Mouse (Mus musculus): ENCODE results near the gene Jade2. TPM values are rescaled to one million over a fixed set of nuclear protein-coding genes. Genes with fewer than 3 reads are reported as not detected.
A peak's percentile ranks its signal among the peaks of the same experiment; 100 is the strongest.

Gene Jade2
- 0.82 and 1.5 TPM in 2 replicates for polyA plus RNA-seq (2015; fragmentation: Nextera tagmentation; extraction: Ambion mirVana)

- no peaks in the 10 kb centered on the region for H3K36me3 ChIP-seq
- peaks cover 25% of the 10 kb centered on the region for H3K4me1 ChIP-seq (replicated peaks)
- peak within 1 kb of the TSS; percentile 77 for H3K4me3 ChIP-seq
- peak within 1 kb of the TSS; percentile 67 for H3K9ac ChIP-seq
- ATAC-seq (replicated peaks; ENCODE audit: insufficient number of reproducible peaks, insufficient read depth, low FRiP score, low read depth) = no peak
- no peaks in the 10 kb centered on the region for H3K9me3 ChIP-seq (replicated peaks)
- peak within 1 kb of the TSS; percentile 83 for H3K27ac ChIP-seq
- under 1% methylated on average over 43 of the region's 47 CpGs for WGBS
- no peaks in the 10 kb centered on the region for H3K27me3 ChIP-seq
- peak within 1 kb of the TSS; percentile 99 for H3K4me2 ChIP-seq
Observed at GRCm38 (mm10) chr11:51857081-51857671, at the start of gene Jade2. Gene Jade2, minus strand, starts transcription at chr11:51857653.

DNA sequence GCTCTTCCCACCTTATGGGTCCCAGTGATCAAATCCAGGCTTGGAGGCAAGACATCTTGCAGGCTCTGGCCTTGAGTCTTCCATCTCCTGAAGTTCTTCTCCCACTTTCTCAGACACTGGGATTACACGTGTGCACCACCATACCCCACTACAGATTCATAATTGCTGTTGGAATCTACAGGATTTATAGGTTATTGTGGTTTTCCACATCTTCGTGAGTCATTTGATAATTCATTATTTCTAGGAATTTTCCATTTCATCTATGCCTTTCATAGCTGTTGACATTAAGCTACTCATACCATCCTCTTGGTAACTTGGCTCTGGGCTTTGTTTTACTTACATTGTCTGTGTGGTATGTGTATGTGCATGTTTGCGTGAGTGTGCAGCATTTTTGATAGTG is 46.8 kb upstream of the Jade2 start:
- Histone ChIP-seq H3K4me3 (no peak overlapping the region), H3K36me3 (no peaks in the 10 kb centered on the region), H3K4me1 (replicated peaks) (no peaks in the 10 kb centered on the region), H3K9ac (no peak overlapping the region), H3K27ac (no peak overlapping the region), H3K4me2 (no peak overlapping the region), H3K9me3 (replicated peaks) (no peaks in the 10 kb centered on the region), H3K27me3 (no peaks in the 10 kb centered on the region)
- ATAC-seq (replicated peaks; ENCODE audit: insufficient number of reproducible peaks, insufficient read depth, low FRiP score, low read depth) = no peak
- WGBS = 86% methylated on average over 3 of the region's 3 CpGs

- H3K4me2 ChIP-seq = no peak overlapping the region
Observed at GRCm38 (mm10) chr11:51899691-51900090, 42.2 kb upstream of the Jade2 start.

GRCm38 (mm10) chr11:51898326-51899080 is 41.0 kb upstream of the Jade2 start:
- no peak overlapping the region for H3K9ac ChIP-seq
- H3K9me3 ChIP-seq (replicated peaks) = no peaks in the 10 kb centered on the region
- peaks cover 3% of the 10 kb centered on the region; the same call in 1 of the 2 replicates for H3K4me1 ChIP-seq (replicated peaks)
- ATAC-seq (replicated peaks; ENCODE audit: insufficient number of reproducible peaks, insufficient read depth, low FRiP score, low read depth) = no peak
- H3K36me3 ChIP-seq = no peaks in the 10 kb centered on the region
- H3K4me3 ChIP-seq = no peak overlapping the region
- H3K27me3 ChIP-seq = peaks cover 9% of the 10 kb centered on the region; the same call in 1 of the 2 replicates
- WGBS = 46% methylated on average over 21 of the region's 21 CpGs
- no peak overlapping the region for H3K27ac ChIP-seq
- H3K4me2 ChIP-seq = no peak overlapping the region

More at GRCm38 (mm10) chr11:51899691-51900090, 42.2 kb upstream of the Jade2 start:
- peaks cover 3% of the 10 kb centered on the region; the same call in 1 of the 2 replicates for H3K4me1 ChIP-seq (replicated peaks)
- no peak overlapping the region for H3K27ac ChIP-seq
- 81% methylated on average over 10 of the region's 10 CpGs for WGBS
- H3K9me3 ChIP-seq (replicated peaks) = no peaks in the 10 kb centered on the region
- H3K27me3 ChIP-seq = peaks cover 9% of the 10 kb centered on the region; the same call in 1 of the 2 replicates
- no peak overlapping the region for H3K4me3 ChIP-seq
- no peak overlapping the region for H3K9ac ChIP-seq
- ATAC-seq (replicated peaks; ENCODE audit: insufficient number of reproducible peaks, insufficient read depth, low FRiP score, low read depth) = no peak
- no peaks in the 10 kb centered on the region for H3K36me3 ChIP-seq

DNA sequence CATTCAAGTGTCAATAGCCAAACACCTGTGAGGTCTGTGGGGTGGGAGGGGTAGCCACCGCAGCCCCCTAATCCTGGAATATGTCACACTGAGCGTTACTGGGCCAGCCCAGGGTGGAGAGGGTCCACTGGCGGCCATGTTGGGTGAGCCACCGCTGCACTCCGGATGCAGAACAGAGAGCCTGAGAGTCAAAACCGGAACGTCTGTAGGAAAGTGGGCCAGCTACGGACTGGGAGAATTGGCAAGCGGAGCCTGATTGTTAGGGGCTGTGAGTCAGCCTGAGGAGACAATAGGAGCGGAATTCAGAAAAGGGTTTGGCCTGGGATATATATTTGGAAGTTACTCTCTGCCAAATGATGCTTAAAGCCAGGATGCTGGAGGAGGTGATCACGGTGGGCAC is 39.9 kb upstream of the Jade2 start:
- Histone ChIP-seq H3K4me1 (replicated peaks) (peaks cover 3% of the 10 kb centered on the region; the same call in 1 of the 2 replicates), H3K27me3 (peaks cover 9% of the 10 kb centered on the region; the same call in 1 of the 2 replicates), H3K9me3 (replicated peaks) (no peaks in the 10 kb centered on the region), H3K4me2 (no peak overlapping the region), H3K4me3 (no peak overlapping the region), H3K9ac (no peak overlapping the region), H3K27ac (0 out of 2 replicates have a peak overlapping the region, but pooled peaks have one; percentile 34), H3K36me3 (no peaks in the 10 kb centered on the region)
- WGBS = 77% methylated on average over 11 of the region's 11 CpGs
- ATAC-seq (replicated peaks; ENCODE audit: insufficient number of reproducible peaks, insufficient read depth, low FRiP score, low read depth) = 0 out of 2 replicates have a peak, but pooled peaks have one; percentile 24

- H3K36me3 ChIP-seq = no peaks in the 10 kb centered on the region
- no peak overlapping the region for H3K9ac ChIP-seq
- peaks cover 9% of the 10 kb centered on the region; the same call in 1 of the 2 replicates for H3K27me3 ChIP-seq
- H3K4me2 ChIP-seq = no peak overlapping the region
- H3K4me3 ChIP-seq = no peak overlapping the region
- no peak overlapping the region for H3K27ac ChIP-seq
- peaks cover 3% of the 10 kb centered on the region; the same call in 1 of the 2 replicates for H3K4me1 ChIP-seq (replicated peaks)
- no peak for ATAC-seq (replicated peaks; ENCODE audit: insufficient number of reproducible peaks, insufficient read depth, low FRiP score, low read depth)
- 41% methylated on average over 4 of the region's 4 CpGs for WGBS
- no peaks in the 10 kb centered on the region for H3K9me3 ChIP-seq (replicated peaks)
Observed at GRCm38 (mm10) chr11:51896012-51896411, 38.6 kb upstream of the Jade2 start.

DNA sequence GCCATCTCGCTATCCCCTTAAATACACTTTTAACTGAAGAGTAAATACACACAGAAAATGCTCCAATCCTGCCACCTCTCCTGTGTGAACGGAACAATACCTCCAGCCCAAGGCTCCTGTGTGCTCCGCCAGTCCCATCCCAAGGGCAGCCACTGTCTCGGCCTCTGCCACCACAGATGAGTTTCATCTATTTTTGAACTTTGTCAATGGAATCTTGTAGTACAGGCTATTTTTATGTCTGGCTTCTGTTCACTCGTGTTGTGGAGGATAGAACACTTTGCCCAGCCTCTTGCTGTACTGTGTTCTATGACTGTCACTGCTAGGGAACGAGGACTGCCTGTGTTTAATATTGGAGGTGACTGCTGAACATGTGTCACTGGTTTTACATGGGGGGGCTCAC is 28.2 kb upstream of the Jade2 start:
- Histone ChIP-seq H3K36me3 (no peaks in the 10 kb centered on the region), H3K27ac (peak overlapping the region; percentile 28), H3K9me3 (replicated peaks) (no peaks in the 10 kb centered on the region), H3K27me3 (no peaks in the 10 kb centered on the region), H3K4me3 (no peak overlapping the region), H3K4me2 (no peak overlapping the region), H3K9ac (no peak overlapping the region), H3K4me1 (replicated peaks) (peaks cover 18% of the 10 kb centered on the region)
- WGBS = 53% methylated on average over 6 of the region's 6 CpGs
- ATAC-seq (replicated peaks; ENCODE audit: insufficient number of reproducible peaks, insufficient read depth, low FRiP score, low read depth) = no peak

- Histone ChIP-seq H3K27me3 (no peaks in the 10 kb centered on the region), H3K9me3 (replicated peaks) (no peaks in the 10 kb centered on the region), H3K9ac (no peak overlapping the region), H3K4me1 (replicated peaks) (peaks cover 18% of the 10 kb centered on the region), H3K4me3 (no peak overlapping the region), H3K27ac (peak overlapping the region; percentile 58), H3K36me3 (no peaks in the 10 kb centered on the region), H3K4me2 (no peak overlapping the region)
- WGBS = 46% methylated on average over 1 of the region's 1 CpGs
- no peak for ATAC-seq (replicated peaks; ENCODE audit: insufficient number of reproducible peaks, insufficient read depth, low FRiP score, low read depth)
Observed at GRCm38 (mm10) chr11:51884092-51884491, 26.6 kb upstream of the Jade2 start.

- Histone ChIP-seq H3K9me3 (replicated peaks) (no peaks in the 10 kb centered on the region), H3K4me3 (no peak overlapping the region), H3K27ac (peak overlapping the region; percentile 58), H3K4me2 (no peak overlapping the region), H3K36me3 (no peaks in the 10 kb centered on the region), H3K9ac (no peak overlapping the region), H3K27me3 (no peaks in the 10 kb centered on the region), H3K4me1 (replicated peaks) (peaks cover 18% of the 10 kb centered on the region)
- peak; percentile 66 for ATAC-seq (replicated peaks; ENCODE audit: insufficient number of reproducible peaks, insufficient read depth, low FRiP score, low read depth)
- whole genome bisulfite sequencing = 15% methylated on average over 5 of the region's 5 CpGs
Observed at GRCm38 (mm10) chr11:51883670-51884069, 26.2 kb upstream of the Jade2 start.

- no peaks in the 10 kb centered on the region for H3K36me3 ChIP-seq
- no peaks in the 10 kb centered on the region for H3K27me3 ChIP-seq
- no peak overlapping the region for H3K9ac ChIP-seq
- H3K27ac ChIP-seq = no peak overlapping the region
- no peaks in the 10 kb centered on the region for H3K9me3 ChIP-seq (replicated peaks)
- no peak overlapping the region for H3K4me3 ChIP-seq
- H3K4me2 ChIP-seq = no peak overlapping the region
- 79% methylated on average over 7 of the region's 7 CpGs for WGBS
- H3K4me1 ChIP-seq (replicated peaks) = peaks cover 18% of the 10 kb centered on the region
- ATAC-seq (replicated peaks; ENCODE audit: insufficient number of reproducible peaks, insufficient read depth, low FRiP score, low read depth) = no peak
Observed at GRCm38 (mm10) chr11:51881776-51882175, 24.3 kb upstream of the Jade2 start.

DNA sequence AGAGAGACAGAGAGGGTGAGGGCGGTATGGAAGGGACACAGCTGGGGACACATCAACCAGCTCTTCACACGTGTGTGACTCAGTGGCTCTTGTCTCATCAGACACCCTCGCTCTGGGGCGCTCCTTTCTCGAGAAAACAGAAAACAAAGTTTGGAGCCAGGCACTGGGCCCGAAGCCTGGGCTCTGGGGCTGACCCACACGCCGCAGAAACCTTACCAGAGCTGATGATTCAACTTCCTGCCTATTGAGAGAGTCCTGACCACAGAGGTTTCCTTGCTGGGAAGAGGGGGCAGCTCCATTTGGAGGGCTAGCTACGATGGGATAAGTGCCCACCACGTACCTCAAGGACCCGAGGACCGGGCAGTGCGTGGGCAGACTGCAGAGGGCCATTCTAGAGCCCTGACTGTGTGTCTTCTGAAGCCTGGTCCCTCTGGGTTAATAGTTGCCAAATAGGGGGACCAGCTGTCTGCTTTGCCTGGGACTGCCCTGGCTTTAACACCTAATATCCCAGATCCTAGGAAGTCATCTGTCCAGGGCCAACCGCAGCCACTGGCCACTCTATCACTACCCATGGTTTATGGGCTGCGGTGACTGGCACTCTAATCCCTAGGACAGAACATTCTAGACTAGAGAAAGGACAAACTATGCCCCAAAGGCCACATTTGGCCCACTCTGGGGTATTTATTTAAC is 23.7 kb upstream of the Jade2 start:
- H3K36me3 ChIP-seq = no peaks in the 10 kb centered on the region
- no peak overlapping the region for H3K4me3 ChIP-seq
- H3K4me2 ChIP-seq = no peak overlapping the region
- 77% methylated on average over 15 of the region's 15 CpGs for WGBS
- peaks cover 18% of the 10 kb centered on the region for H3K4me1 ChIP-seq (replicated peaks)
- H3K9me3 ChIP-seq (replicated peaks) = no peaks in the 10 kb centered on the region
- H3K27ac ChIP-seq = no peak overlapping the region
- H3K9ac ChIP-seq = no peak overlapping the region
- H3K27me3 ChIP-seq = no peaks in the 10 kb centered on the region
- ATAC-seq (replicated peaks; ENCODE audit: insufficient number of reproducible peaks, insufficient read depth, low FRiP score, low read depth) = no peak

Measured in heart, embryonic 15.5 days (tissue).